Mouse (Mus musculus) heart, embryonic 16.5 days (tissue): ENCODE results near the gene Arhgap4. TPM values are rescaled to one million over a fixed set of nuclear protein-coding genes. Genes with fewer than 3 reads are reported as not detected.
A peak's percentile ranks its signal among the peaks of the same experiment; 100 is the strongest.

ENCODE experiments used
- ATAC-seq: fragments of 200-750 bp; cut with Nextera tagmentation; replicated peaks from 2 replicates; pipeline ENCODE4 v1.8.0; 2017; ENCODE audit warnings: moderate number of reproducible peaks; ENCODE audit not compliant: insufficient read depth, low FRiP score; ENCODE audit errors: extremely low read depth
- H3K27ac ChIP-seq: fragments of 300-500 bp; sonication (generic); 2 replicates; pipeline ENCODE4 v1.5.1; 2014; ENCODE audit warnings: mild to moderate bottlenecking, low read length, control low read depth, moderate library complexity
- H3K27me3 ChIP-seq: fragments of 300-500 bp; sonication (generic); 2 replicates; pipeline ENCODE4 v1.6.1; 2014; ENCODE audit warnings: low read length, mixed read lengths; ENCODE audit not compliant: control insufficient read depth, insufficient read depth
- H3K36me3 ChIP-seq: fragments of 300-500 bp; sonication (generic); 2 replicates; pipeline ENCODE4 v1.6.1; 2014; ENCODE audit not compliant: control insufficient read depth, insufficient read depth
- H3K4me1 ChIP-seq: fragments of 300-500 bp; sonication (generic); 2 replicates; pipeline ENCODE4 v1.6.1; 2014; ENCODE audit warnings: low read length, mixed read lengths; ENCODE audit not compliant: control insufficient read depth, insufficient read depth
- H3K4me2 ChIP-seq: fragments of 300-500 bp; sonication (generic); 2 replicates; pipeline ENCODE4 v1.6.1; 2014; ENCODE audit warnings: low read depth, mild to moderate bottlenecking, control low read depth, low read length
- H3K4me3 ChIP-seq: fragments of 300-500 bp; sonication (generic); 2 replicates; pipeline ENCODE4 v1.5.1; 2014; ENCODE audit warnings: mild to moderate bottlenecking, control low read depth, low read length
- H3K9ac ChIP-seq: fragments of 300-500 bp; sonication (generic); 2 replicates; pipeline ENCODE4 v1.6.1; 2014; ENCODE audit warnings: low read length, control low read depth
- H3K9me3 ChIP-seq: fragments of 300-500 bp; sonication (generic); replicated peaks from 2 replicates; pipeline ENCODE4 v1.6.1; 2016; ENCODE audit warnings: low read length; ENCODE audit not compliant: control insufficient read depth
- WGBS: fragments of 180-500 bp; shearing (Covaris S2); extraction: QIAGEN DNeasy Blood & Tissue Kit; methylation state at CpG from one replicate; pipeline ENCODE4 v1.1.7; 2014; 5-methylcytosine and 5-hydroxymethylcytosine counted together
- polyA plus RNA-seq: library from polyadenylated mRNA; unstranded; fragments of >200 nt; fragmentation: Nextera tagmentation; extraction: Ambion mirVana; gene quantifications from 2 replicates; pipeline ENCODE4 v1.2.1, GENCODE M21; 2015

The Arhgap4 gene
- polyA plus RNA-seq, 1 experiment from 2014 or later: 4.7 TPM

GRCm38 (mm10) chrX:73910049-73910448, 11.6 kb downstream of the Arhgap4 start:
- H3K9ac ChIP-seq: no peak overlapping the region
- no peaks in the 10 kb centered on the region for H3K36me3 ChIP-seq
- H3K4me1 ChIP-seq: peaks cover 2% of the 10 kb centered on the region; the same call in 1 of the 2 replicates
- no peaks in the 10 kb centered on the region; the same call in 1 of the 2 replicates for H3K27me3 ChIP-seq
- H3K4me3 ChIP-seq: no peak overlapping the region
- WGBS: 78% methylated on average over 1 of the region's 1 CpGs
- peak overlapping the region; percentile 49; the same call in 1 of the 2 replicates for H3K4me2 ChIP-seq
- H3K9me3 ChIP-seq: no peaks in the 10 kb centered on the region
- no peak overlapping the region for H3K27ac ChIP-seq
- no peak for ATAC-seq

- Histone ChIP-seq H3K9me3 (no peaks in the 10 kb centered on the region), H3K4me2 (no peak overlapping the region), H3K9ac (no peak overlapping the region), H3K4me1 (no peaks in the 10 kb centered on the region), H3K4me3 (no peak overlapping the region), H3K27ac (no peak overlapping the region), H3K27me3 (no peaks in the 10 kb centered on the region), H3K36me3 (no peaks in the 10 kb centered on the region)
- 41% methylated on average over 3 of the region's 3 CpGs for WGBS
- ATAC-seq: no peak
These were observed 23.7 kb downstream of the Arhgap4 start for GRCm38 (mm10) chrX:73897959-73898358.

GRCm38 (mm10) chrX:73895719-73896118, 26.0 kb downstream of the Arhgap4 start, which contains the start of gene L1cam:
L1cam (minus strand) TSS chrX:73896105.
- H3K36me3 ChIP-seq: no peaks in the 10 kb centered on the region
- H3K27ac ChIP-seq: no peak within 1 kb of the TSS
- H3K4me1 ChIP-seq: no peaks in the 10 kb centered on the region
- WGBS: 9% methylated on average over 2 of the region's 2 CpGs
- no peak within 1 kb of the TSS for H3K9ac ChIP-seq
- H3K9me3 ChIP-seq: no peaks in the 10 kb centered on the region
- H3K27me3 ChIP-seq: peaks cover 3% of the 10 kb centered on the region
- H3K4me3 ChIP-seq: no peak within 1 kb of the TSS
- ATAC-seq: no peak
- H3K4me2 ChIP-seq: no peak within 1 kb of the TSS

- no peaks in the 10 kb centered on the region for H3K9me3 ChIP-seq
- H3K4me2 ChIP-seq: no peak overlapping the region
- no peaks in the 10 kb centered on the region for H3K36me3 ChIP-seq
- no peak for ATAC-seq
- H3K27ac ChIP-seq: no peak overlapping the region
- no peak overlapping the region for H3K4me3 ChIP-seq
- peaks cover 3% of the 10 kb centered on the region for H3K27me3 ChIP-seq
- no peak overlapping the region for H3K9ac ChIP-seq
- WGBS: 84% methylated on average over 14 of the region's 14 CpGs
- no peaks in the 10 kb centered on the region for H3K4me1 ChIP-seq
These were observed 28.8 kb downstream of the Arhgap4 start for GRCm38 (mm10) chrX:73892833-73893232.

GRCm38 (mm10) chrX:73891551-73892152, 30.0 kb downstream of the Arhgap4 start, which contains the start of gene Avpr2:
Avpr2 (plus strand) TSS chrX:73892102.
- Histone ChIP-seq H3K4me3 (no peak within 1 kb of the TSS), H3K4me2 (no peak within 1 kb of the TSS), H3K9me3 (no peaks in the 10 kb centered on the region), H3K36me3 (no peaks in the 10 kb centered on the region), H3K27ac (no peak within 1 kb of the TSS), H3K9ac (no peak within 1 kb of the TSS), H3K27me3 (peaks cover 3% of the 10 kb centered on the region), H3K4me1 (no peaks in the 10 kb centered on the region)
- 58% methylated on average over 6 of the region's 6 CpGs for WGBS
- ATAC-seq: no peak

GRCm38 (mm10) chrX:73881463-73881862, 40.2 kb downstream of the Arhgap4 start:
- WGBS: 24% methylated on average over 6 of the region's 6 CpGs

GRCm38 (mm10) chrX:73881036-73881427, 40.6 kb downstream of the Arhgap4 start:
- peak overlapping the region; percentile 78 for H3K4me2 ChIP-seq
- ATAC-seq: no peak
- H3K9me3 ChIP-seq: no peaks in the 10 kb centered on the region
- no peak overlapping the region for H3K9ac ChIP-seq
- peaks cover 18% of the 10 kb centered on the region for H3K27me3 ChIP-seq
- no peaks in the 10 kb centered on the region for H3K36me3 ChIP-seq
- no peaks in the 10 kb centered on the region for H3K4me1 ChIP-seq
- WGBS: 18% methylated on average over 16 of the region's 16 CpGs
- H3K4me3 ChIP-seq: peak overlapping the region; percentile 49
- H3K27ac ChIP-seq: no peak overlapping the region

More at GRCm38 (mm10) chrX:73881463-73881862, 40.2 kb downstream of the Arhgap4 start:
- Histone ChIP-seq H3K4me3 (no peak overlapping the region), H3K36me3 (no peaks in the 10 kb centered on the region), H3K27me3 (peaks cover 18% of the 10 kb centered on the region), H3K4me1 (no peaks in the 10 kb centered on the region), H3K9me3 (no peaks in the 10 kb centered on the region), H3K9ac (no peak overlapping the region), H3K27ac (no peak overlapping the region), H3K4me2 (no peak overlapping the region)
- no peak for ATAC-seq

- 11% methylated on average over 29 of the region's 48 CpGs for WGBS
These were observed 41.3 kb downstream of the Arhgap4 start for GRCm38 (mm10) chrX:73880194-73881035.

GRCm38 (mm10) chrX:73877014-73877413, 44.7 kb downstream of the Arhgap4 start:
- Histone ChIP-seq H3K36me3 (no peaks in the 10 kb centered on the region), H3K9me3 (no peaks in the 10 kb centered on the region), H3K4me1 (no peaks in the 10 kb centered on the region), H3K9ac (no peak overlapping the region), H3K4me3 (no peak overlapping the region), H3K4me2 (no peak overlapping the region), H3K27me3 (peaks cover 18% of the 10 kb centered on the region), H3K27ac (no peak overlapping the region)
- no peak for ATAC-seq
- 70% methylated on average over 1 of the region's 1 CpGs for WGBS

More at GRCm38 (mm10) chrX:73880194-73881035, 41.3 kb downstream of the Arhgap4 start:
- Histone ChIP-seq H3K4me2 (peak overlapping the region; percentile 78), H3K36me3 (no peaks in the 10 kb centered on the region), H3K9ac (no peak overlapping the region), H3K9me3 (no peaks in the 10 kb centered on the region), H3K4me3 (peak overlapping the region; percentile 49), H3K27ac (no peak overlapping the region), H3K4me1 (no peaks in the 10 kb centered on the region), H3K27me3 (peaks cover 18% of the 10 kb centered on the region)
- ATAC-seq: no peak
